ENCODE assay signal across 15 mouse cellular contexts in the genomic region with DNA sequence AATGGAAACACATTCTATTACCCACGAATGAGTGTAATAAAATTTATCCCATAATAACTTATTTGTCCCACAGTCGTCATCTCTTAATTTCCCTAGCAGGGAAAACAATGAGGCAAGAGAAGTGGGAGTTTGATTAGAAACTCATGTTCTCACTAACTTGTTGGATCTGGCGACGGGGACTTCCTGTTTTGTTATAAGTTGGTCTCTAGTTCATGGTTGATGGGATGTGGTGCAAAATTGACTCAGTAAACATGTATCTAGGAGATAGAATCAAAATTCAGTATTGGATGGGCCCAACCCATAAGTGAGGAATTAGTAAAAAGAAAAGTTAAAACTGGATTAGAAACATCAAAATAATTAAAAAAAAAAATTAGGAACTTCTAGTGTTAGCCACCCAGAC.
"Had no signal": no experiment of that assay in that cellular context is flagged by ENCODE, and none has a peak within 500 bp of the region (broad histone marks: within the 10 kb centered on the region; RNA-seq: fewer than 3 reads in every experiment).

No protein-coding gene starts in this region.

- H3K27me3 ChIP-seq: liver, embryonic 15.5 days; midbrain, embryonic 13.5 days; neural tube, embryonic 15.5 days had no signal

- DNase-seq: kidney, adult 11 months; kidney, postnatal 10 days; kidney, postnatal 4 days; lung, adult 2 months; lung, postnatal 14 days; right cerebral cortex, postnatal 14 days; thymus, postnatal 4 days had no signal

- H3K27ac ChIP-seq: layer of hippocampus, adult 2 months; limb, embryonic 10.5 days; liver, embryonic 15.5 days; macrophage; midbrain, embryonic 13.5 days; neural tube, embryonic 15.5 days; stomach, postnatal 0 days had no signal

- H3K9ac ChIP-seq: liver, embryonic 15.5 days; midbrain, embryonic 13.5 days; neural tube, embryonic 15.5 days had no signal

- H3K9me3 ChIP-seq: limb, embryonic 10.5 days; liver, embryonic 15.5 days; midbrain, embryonic 13.5 days; neural tube, embryonic 15.5 days had no signal

- H3K36me3 ChIP-seq: limb, embryonic 10.5 days; liver, embryonic 15.5 days; midbrain, embryonic 13.5 days; neural tube, embryonic 15.5 days had no signal

- H3K4me2 ChIP-seq: liver, embryonic 11.5 days; liver, embryonic 15.5 days; midbrain, embryonic 13.5 days; neural tube, embryonic 15.5 days had no signal

- H3K4me3 ChIP-seq: layer of hippocampus, adult 2 months; limb, embryonic 10.5 days; liver, embryonic 15.5 days; midbrain, embryonic 13.5 days; neural tube, embryonic 15.5 days had no signal

- ATAC-seq: midbrain, embryonic 13.5 days had no signal

- H3K4me1 ChIP-seq: liver, embryonic 15.5 days; midbrain, embryonic 13.5 days; neural tube, embryonic 15.5 days had no signal
